Mouse (Mus musculus) erythroblast, embryonic 14.5 days (primary cell): ENCODE results near the gene Msrb2.

Experiments used
- GATA1 ChIP-seq: IDR thresholded peaks from 2 replicates; pipeline ENCODE4 v1.6.1; 2012; ENCODE audit warnings: low read length, inconsistent platforms, mixed read lengths
- TAL1 ChIP-seq: IDR thresholded peaks from 3 replicates; pipeline ENCODE4 v1.6.1; 2012; ENCODE audit warnings: low read length, inconsistent platforms, mixed read lengths

- TF ChIP-seq GATA1 (no peak), TAL1 (no peak)
Measured at GRCm38 (mm10) chr2:19350167-19350566, 21.1 kb upstream of the Msrb2 start.
